Mouse (Mus musculus) gastrocnemius, adult 8-10 months (tissue): Measurements from ENCODE around the gene Gm10134. TPM values are rescaled to one million over a fixed set of nuclear protein-coding genes. Genes with fewer than 3 reads are reported as not detected.

Experiments
- DNase-seq, 2 experiments: peaks; one replicate each; pipeline ENCODE4 v3.0.0; 2022; ENCODE audit warnings: low spot score in 2 of 2
- total RNA-seq, 4 experiments: library from RNA; stranded (reverse); gene quantifications; 2 replicates each; pipeline ENCODE4 v1.2.4; 2022

The Gm10134 gene
- total RNA-seq, 4 experiments from 2014 or later, result 1.6 TPM; not detected in 3

- peak in 1 of 2 experiments; percentile 27 for DNase-seq
These were observed 46.4 kb downstream of the Gm10134 start for GRCm38 (mm10) chr2:28552301-28552700.

Other genes with a start within 250 kb of the Gm10134 start
- gene Ppp1r26, start 59.3 kb upstream of the Gm10134 start, total RNA-seq, result 1 to 10 TPM; 2.5 to 3.4 (median 3.0) TPM
- gene 1700007K13Rik, start 39.8 kb upstream of the Gm10134 start, total RNA-seq, result not detected
- 10 to 100 TPM; 22.3 to 24.7 (median 23.9) TPM for gene Mrps2, start 38.0 kb upstream of the Gm10134 start, total RNA-seq
- gene Gbgt1, start 9.2 kb upstream of the Gm10134 start, total RNA-seq, result under 1 TPM; 0.36 to 0.99 (median 0.62) TPM
- gene Ralgds, start 7.0 kb downstream of the Gm10134 start, total RNA-seq, result 10 to 100 TPM in 2 of 4 experiments, 1 to 10 TPM in 2; 8.1 to 11.1 (median 9.4) TPM
- gene Cel, start 57.3 kb downstream of the Gm10134 start, total RNA-seq, result not detected
- gene Gtf3c5, start 77.7 kb downstream of the Gm10134 start, total RNA-seq, result 1 to 10 TPM; 6.5 to 8.2 (median 7.4) TPM
- not detected for gene Gfi1b, start 115.9 kb downstream of the Gm10134 start, total RNA-seq
- 10 to 100 TPM; 43.1 to 59.9 (median 45.4) TPM for gene Tsc1, start 135.1 kb downstream of the Gm10134 start, total RNA-seq
- not detected for gene Spaca9, start 193.6 kb downstream of the Gm10134 start, total RNA-seq
- not detected for gene Ak8, start 194.1 kb downstream of the Gm10134 start, total RNA-seq